Mouse (Mus musculus) splenic B cell, adult 2 months (primary cell): ENCODE data around the gene Ptpn14.

Experiments used
- DNase-seq: peaks from one replicate; pipeline ENCODE4 v3.0.0-alpha.2; 2011; ENCODE audit warnings: low read depth, low spot score
- H3K27me3 ChIP-seq: 2 replicates; pipeline ENCODE4 v1.6.1; 2012; ENCODE audit warnings: mild to moderate bottlenecking, low read length, moderate library complexity, mixed read lengths; ENCODE audit not compliant: control insufficient read depth, poor library complexity, insufficient read depth, severe bottlenecking
- H3K36me3 ChIP-seq: 2 replicates; pipeline ENCODE4 v1.6.1; 2012; ENCODE audit warnings: mild to moderate bottlenecking, low read length, moderate library complexity, mixed read lengths; ENCODE audit not compliant: control insufficient read depth, poor library complexity, insufficient read depth, severe bottlenecking

The Ptpn14 gene

GRCm38 (mm10) chr1:189740075-189740474, 12.0 kb downstream of the Ptpn14 start:
- no peaks in the 10 kb centered on the region for H3K27me3 ChIP-seq
- no peak for DNase-seq
- no peaks in the 10 kb centered on the region for H3K36me3 ChIP-seq

- Histone ChIP-seq H3K27me3 (no peaks in the 10 kb centered on the region), H3K36me3 (no peaks in the 10 kb centered on the region)
- no peak for DNase-seq
These were observed 14.0 kb downstream of the Ptpn14 start for GRCm38 (mm10) chr1:189742041-189742440.

GRCm38 (mm10) chr1:189743136-189743535, 15.1 kb downstream of the Ptpn14 start:
- no peaks in the 10 kb centered on the region for H3K27me3 ChIP-seq
- no peak for DNase-seq
- no peaks in the 10 kb centered on the region for H3K36me3 ChIP-seq

GRCm38 (mm10) chr1:189744914-189745710, 17.0 kb downstream of the Ptpn14 start:
- Histone ChIP-seq H3K36me3 (no peaks in the 10 kb centered on the region), H3K27me3 (no peaks in the 10 kb centered on the region)
- no peak for DNase-seq

GRCm38 (mm10) chr1:189746520-189746919, 18.5 kb downstream of the Ptpn14 start:
- H3K36me3 ChIP-seq = no peaks in the 10 kb centered on the region
- H3K27me3 ChIP-seq = no peaks in the 10 kb centered on the region
- peak; percentile 46 for DNase-seq

- Histone ChIP-seq H3K27me3 (no peaks in the 10 kb centered on the region), H3K36me3 (no peaks in the 10 kb centered on the region)
- no peak for DNase-seq
These were observed 21.7 kb downstream of the Ptpn14 start for GRCm38 (mm10) chr1:189749789-189750188.

- H3K27me3 ChIP-seq = no peaks in the 10 kb centered on the region
- H3K36me3 ChIP-seq = no peaks in the 10 kb centered on the region
- DNase-seq = no peak
These were observed 22.2 kb downstream of the Ptpn14 start for GRCm38 (mm10) chr1:189750233-189750632.

- no peak for DNase-seq
These were observed 24.2 kb downstream of the Ptpn14 start for GRCm38 (mm10) chr1:189752245-189752644.

GRCm38 (mm10) chr1:189755072-189755471, 27.0 kb downstream of the Ptpn14 start:
- no peaks in the 10 kb centered on the region for H3K36me3 ChIP-seq
- no peaks in the 10 kb centered on the region for H3K27me3 ChIP-seq
- no peak for DNase-seq

More at GRCm38 (mm10) chr1:189752245-189752644, 24.2 kb downstream of the Ptpn14 start:
- no peaks in the 10 kb centered on the region for H3K36me3 ChIP-seq
- no peaks in the 10 kb centered on the region for H3K27me3 ChIP-seq

- no peak for DNase-seq
- Histone ChIP-seq H3K36me3 (no peaks in the 10 kb centered on the region), H3K27me3 (no peaks in the 10 kb centered on the region)
These were observed 28.4 kb downstream of the Ptpn14 start for GRCm38 (mm10) chr1:189756306-189757053.

GRCm38 (mm10) chr1:189757054-189757408, 29.0 kb downstream of the Ptpn14 start:
- no peaks in the 10 kb centered on the region for H3K36me3 ChIP-seq
- no peaks in the 10 kb centered on the region for H3K27me3 ChIP-seq
- no peak for DNase-seq

- H3K36me3 ChIP-seq = no peaks in the 10 kb centered on the region
- H3K27me3 ChIP-seq = no peaks in the 10 kb centered on the region; the same call in 1 of the 2 replicates
- no peak for DNase-seq
These were observed 33.5 kb downstream of the Ptpn14 start for GRCm38 (mm10) chr1:189761581-189762021.

- H3K36me3 ChIP-seq = no peaks in the 10 kb centered on the region
- H3K27me3 ChIP-seq = no peaks in the 10 kb centered on the region; the same call in 1 of the 2 replicates
- DNase-seq = peak; percentile 19
These were observed 36.2 kb downstream of the Ptpn14 start for GRCm38 (mm10) chr1:189764258-189764657.

GRCm38 (mm10) chr1:189767164-189767563, 39.1 kb downstream of the Ptpn14 start:
- no peaks in the 10 kb centered on the region for H3K36me3 ChIP-seq
- no peaks in the 10 kb centered on the region; the same call in 1 of the 2 replicates for H3K27me3 ChIP-seq
- DNase-seq = no peak

GRCm38 (mm10) chr1:189767910-189768309, 39.8 kb downstream of the Ptpn14 start:
- DNase-seq = no peak
- Histone ChIP-seq H3K36me3 (no peaks in the 10 kb centered on the region), H3K27me3 (no peaks in the 10 kb centered on the region; the same call in 1 of the 2 replicates)
